Mouse (Mus musculus) monocyte, adult 5-6 weeks (primary cell): ENCODE data around the gene H2-T3. TPM values are rescaled to one million over a fixed set of nuclear protein-coding genes. Genes with fewer than 3 reads are reported as not detected.
"Not testable (repeated sequence)": the region's sequence is repeated elsewhere in the genome, so short reads cannot be mapped to it uniquely, and the experiment has no call there.

Source experiments
- ATAC-seq: fragments of 153-309, 156-312 bp; replicated peaks from 2 replicates; pipeline ENCODE4 v1.8.0; 2017; ENCODE audit warnings: mild to moderate bottlenecking; ENCODE audit not compliant: low TSS enrichment, insufficient number of reproducible peaks, severe bottlenecking, poor library complexity, low FRiP score
- total RNA-seq: library from RNA; stranded (forward); fragments of 200-1000, 200-491, 200-594 nt; gene quantifications from 3 replicates; pipeline ENCODE4 v1.2.3, GENCODE M21; 2017

Gene H2-T3
- total RNA-seq, 1 experiment from 2014 or later = not detected

DNA sequence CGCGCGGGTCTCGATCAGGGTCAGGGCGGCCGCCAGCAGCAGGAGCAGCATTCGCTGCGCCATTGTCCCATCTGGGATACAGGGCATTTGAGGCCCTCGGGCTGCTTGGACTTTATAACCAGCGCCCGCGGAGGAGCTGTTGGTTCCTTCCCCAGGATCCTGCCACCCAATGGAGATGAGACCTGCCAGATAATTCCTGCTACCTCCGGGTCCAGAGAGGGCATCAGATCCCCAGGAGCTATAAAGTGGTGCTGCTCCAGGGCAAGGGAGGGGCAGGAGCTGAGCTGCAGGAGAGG is 44.3 kb downstream of the H2-T3 start:
- ATAC-seq = not testable (repeated sequence)

DNA sequence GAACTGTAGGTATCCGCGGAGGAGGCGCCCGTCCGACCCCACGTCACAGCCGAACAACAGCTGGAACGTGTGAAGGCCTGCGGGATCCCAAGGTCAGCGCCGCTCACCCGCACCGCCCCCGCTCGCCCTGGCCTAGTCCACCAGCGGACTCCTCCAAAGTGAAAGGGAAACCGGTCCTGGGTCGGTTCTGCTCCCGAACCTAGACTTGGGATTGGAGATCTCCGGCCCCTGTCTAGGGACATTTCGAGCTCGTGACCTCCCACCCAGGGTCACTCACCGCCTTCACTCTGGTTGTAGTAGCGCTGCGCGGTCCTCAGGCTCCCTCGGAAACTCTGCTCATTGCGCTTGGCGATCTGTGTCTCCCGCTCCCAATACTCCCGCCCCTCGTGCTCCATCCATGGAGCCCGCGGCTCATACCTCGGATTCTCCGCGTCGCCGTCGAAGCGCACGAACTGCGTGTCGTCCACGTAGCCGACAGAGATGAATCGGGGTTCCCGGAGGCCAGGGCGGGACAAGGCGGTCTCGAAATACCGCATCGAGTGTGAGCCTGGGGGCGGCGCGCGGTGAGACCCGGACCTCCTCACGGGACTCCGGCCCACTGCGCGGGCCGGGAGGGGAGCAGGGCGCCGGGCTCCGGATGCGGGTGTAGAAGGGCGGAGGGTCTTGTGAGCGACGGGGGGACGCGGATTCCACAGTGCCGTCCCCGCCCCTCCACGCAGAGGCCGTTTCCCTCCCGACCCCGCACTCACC is 44.8 kb downstream of the H2-T3 start:
- ATAC-seq = peak; percentile 73

DNA sequence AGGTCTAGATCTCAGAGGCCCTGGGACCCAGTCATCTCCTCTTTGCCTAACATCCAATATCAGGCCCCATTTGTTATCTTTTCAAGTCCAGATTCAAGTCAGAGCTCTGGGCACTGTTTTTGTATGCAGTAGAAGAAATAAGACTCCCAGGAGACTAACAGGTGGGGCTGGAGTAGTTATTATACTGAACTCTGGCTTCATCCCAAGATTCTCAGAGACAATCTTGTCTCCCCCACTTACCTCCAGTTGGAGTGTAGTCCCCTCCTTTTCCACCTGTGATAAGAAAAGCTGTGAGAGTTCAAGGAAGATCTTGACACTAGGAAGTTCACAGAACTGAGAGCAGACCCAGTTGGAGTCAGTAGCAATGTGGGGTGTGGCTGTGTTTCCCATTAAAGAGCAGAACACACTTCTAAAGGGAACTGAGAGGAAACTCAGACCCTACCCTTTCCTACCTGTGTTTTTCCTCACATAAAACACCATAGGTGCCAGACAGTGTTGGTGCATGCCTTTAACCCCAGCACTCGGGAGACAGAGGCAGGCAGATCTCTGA is 53.7 kb downstream of the H2-T3 start:
- ATAC-seq = not testable (repeated sequence)

Other genes starting within 250 kb of the H2-T3 start
- 177 to 254 TPM (median 221 TPM) in 3 replicates for gene Abcf1, start 220.5 kb downstream of the H2-T3 start, total RNA-seq
- 23.0 to 44.8 TPM (median 31.8 TPM) in 3 replicates for gene Gnl1, start 210.4 kb downstream of the H2-T3 start, total RNA-seq
- gene Prr3, start 210.1 kb downstream of the H2-T3 start, total RNA-seq = 14.8 to 25.6 TPM (median 22.1 TPM) in 3 replicates
- 59.4 to 98.9 TPM (median 63.8 TPM) in 3 replicates for gene H2-T24, start 169.7 kb downstream of the H2-T3 start, total RNA-seq
- gene H2-T23, start 157.4 kb downstream of the H2-T3 start, total RNA-seq = 372 to 405 TPM (median 385 TPM) in 3 replicates
- gene H2-T22, start 147.5 kb downstream of the H2-T3 start, total RNA-seq = 122 to 131 TPM (median 124 TPM) in 3 replicates
- gene Gm6034, start 147.3 kb downstream of the H2-T3 start, total RNA-seq = 0.49 to 1.0 TPM in 2 of 3 replicates, not detected in the other
- 0.64 TPM in 1 of 3 replicates, not detected in the others for gene Gm11127, start 131.9 kb downstream of the H2-T3 start, total RNA-seq
- 1.4 to 2.5 TPM in 2 of 3 replicates, not detected in the other for gene Gm19684, start 68.6 kb downstream of the H2-T3 start, total RNA-seq
- not detected in 3 replicates for gene Gm7030, start 60.9 kb downstream of the H2-T3 start, total RNA-seq
- gene Gm8909, start 21.8 kb downstream of the H2-T3 start, total RNA-seq = 3.5 TPM in 1 of 3 replicates, not detected in the others
- gene Rpp21, start 67.8 kb upstream of the H2-T3 start, total RNA-seq = 51.0 to 53.1 TPM (median 52.6 TPM) in 3 replicates
- gene Trim39, start 82.0 kb upstream of the H2-T3 start, total RNA-seq = 36.0 to 56.8 TPM (median 40.5 TPM) in 3 replicates
- not detected in 3 replicates for gene H2-M10.2, start 96.2 kb upstream of the H2-T3 start, total RNA-seq
- gene H2-M10.1, start 135.9 kb upstream of the H2-T3 start, total RNA-seq = not detected in 3 replicates
- gene H2-M10.3, start 178.1 kb upstream of the H2-T3 start, total RNA-seq = not detected in 3 replicates